Mouse (Mus musculus): ENCODE data around the gene Rtn3. TPM values are rescaled to one million over a fixed set of nuclear protein-coding genes. Genes with fewer than 3 reads are reported as not detected.
"Not testable (repeated sequence)": the region's sequence is repeated elsewhere in the genome, so short reads cannot be mapped to it uniquely, and the experiment has no call there.

Gene Rtn3
- total RNA-seq, 2 experiments from 2014 or later: 936 to 943 TPM

- intact Hi-C loops (cut with DNase I): no loop called here
- DNase-seq (ENCODE audit: low spot score in 2 of 2): no peak
Observed at GRCm38 (mm10) chr19:7404623-7405229, 78.4 kb downstream of the Rtn3 start.

- intact Hi-C loops (cut with DNase I): no loop called here
- no peak for DNase-seq (ENCODE audit: low spot score in 2 of 2)
Observed at GRCm38 (mm10) chr19:7400635-7401034, 82.4 kb downstream of the Rtn3 start.

- DNase-seq (ENCODE audit: low spot score in 2 of 2); intact Hi-C loops (cut with DNase I): not testable (repeated sequence)
Observed at GRCm38 (mm10) chr19:7398898-7399297, 84.2 kb downstream of the Rtn3 start.

- intact Hi-C loops (cut with DNase I); DNase-seq (ENCODE audit: low spot score in 2 of 2): not testable (repeated sequence)
Observed at GRCm38 (mm10) chr19:7396867-7397826, 85.9 kb downstream of the Rtn3 start.

- no peak for DNase-seq (ENCODE audit: low spot score in 2 of 2)
- intact Hi-C loops (cut with DNase I): no loop called here
Observed at GRCm38 (mm10) chr19:7388488-7388887, 94.6 kb downstream of the Rtn3 start.

- intact Hi-C loops (cut with DNase I): no loop called here
- no peak for DNase-seq (ENCODE audit: low spot score in 2 of 2)
Observed at GRCm38 (mm10) chr19:7386042-7386441, 97.0 kb downstream of the Rtn3 start.

- DNase-seq (ENCODE audit: low spot score in 2 of 2): peak; percentile 97 to 99
- intact Hi-C loops (cut with DNase I): loop anchor here (2.0 kb wide), 1 partner anchor 34 kb away; the partner anchor contains the start of gene 2700081O15Rik
Observed at GRCm38 (mm10) chr19:7382903-7383865, 99.9 kb downstream of the Rtn3 start, which contains the start of gene Spindoc. Gene Spindoc (minus strand): TSS chr19:7382994.

- intact Hi-C loops (cut with DNase I): loop anchor here (2.0 kb wide), 1 partner anchor 34 kb away; the partner anchor contains the start of gene 2700081O15Rik
- DNase-seq (ENCODE audit: low spot score in 2 of 2): peak; percentile 40 to 51
Observed at GRCm38 (mm10) chr19:7382248-7382902, 100.7 kb downstream of the Rtn3 start.

GRCm38 (mm10) chr19:7381906-7382247 lies 101.2 kb downstream of the Rtn3 start:
- intact Hi-C loops (cut with DNase I): loop anchor here (2.0 kb wide), 1 partner anchor 35 kb away; the partner anchor contains the start of gene 2700081O15Rik
- peak in 1 of 2 experiments; percentile 41 for DNase-seq (ENCODE audit: low spot score in 2 of 2)

- intact Hi-C loops (cut with DNase I): no loop called here
Observed at GRCm38 (mm10) chr19:7377639-7378038, 105.4 kb downstream of the Rtn3 start.

More at GRCm38 (mm10) chr19:7377639-7378038, 105.4 kb downstream of the Rtn3 start:
- no peak for DNase-seq (ENCODE audit: low spot score in 2 of 2)

Small RNAs within 50 kb of the gene (microRNA-seq; reads per million reads assigned to microRNA genes)
- 1.8 to 3.7 reads per million in 2 experiments for gene Mir6991

Other genes starting within 250 kb of the Rtn3 start
- gene Naa40, start 242.1 kb downstream of the Rtn3 start, total RNA-seq (2021): 10 to 100 TPM; 34.4 to 35.7 TPM
- gene Rcor2, start 216.0 kb downstream of the Rtn3 start, total RNA-seq (2021): 10 to 100 TPM; 15.7 to 16.3 TPM
- 100 to 1,000 TPM; 136 to 140 TPM for gene Mark2, start 141.4 kb downstream of the Rtn3 start, total RNA-seq (2021)
- gene Spindoc, start 100.3 kb downstream of the Rtn3 start, total RNA-seq (2021): 10 to 100 TPM; 30.5 to 36.2 TPM
- 10 to 100 TPM; 42.5 to 44.5 TPM for gene 2700081O15Rik, start 65.7 kb downstream of the Rtn3 start, total RNA-seq (2021)
- 10 to 100 TPM; 19.6 to 21.1 TPM for gene Atl3, start 10.8 kb upstream of the Rtn3 start, total RNA-seq (2021)
- 10 to 100 TPM; 14.1 TPM for gene Pla2g16, start 74.2 kb upstream of the Rtn3 start, total RNA-seq (2021)
- under 1 TPM; 0.40 to 0.55 TPM for gene Lgals12, start 123.9 kb upstream of the Rtn3 start, total RNA-seq (2021)
- gene Hrasls5, start 129.3 kb upstream of the Rtn3 start, total RNA-seq (2021): not detected
- gene Slc22a19, start 228.0 kb upstream of the Rtn3 start, total RNA-seq (2021): not detected

Data from left cerebral cortex, postnatal 14 days (tissue).